In genomic region chr13:38818781-38819180, GRCm38 (mm10) we compare ENCODE assay signal across 19 mouse cellular contexts.
A peak's percentile ranks its signal among the peaks of the same experiment; 100 is the strongest.
DNase-seq lines count a peak whose midpoint lies in the region; ATAC-seq lines count a peak whose summit lies in the region.
"Had no signal": no experiment of that assay in that cellular context is flagged by ENCODE, and none has a peak within 500 bp of the region (broad histone marks: within the 10 kb centered on the region; RNA-seq: fewer than 3 reads in every experiment).

No protein-coding gene starts in this region.

- intact Hi-C loops in left cerebral cortex, postnatal 36 days (cut with DNase I), result no loop called here

- peak; percentile 97 for ATAC-seq in frontal cortex, adult (ENCODE audit: low TSS enrichment)
- ATAC-seq: CD4-positive, CD25-positive, alpha-beta regulatory T cell, adult 4 months; forebrain, embryonic 13.5 days; forebrain, postnatal 0 days; hindbrain, postnatal 0 days had no signal

- no peak for DNase-seq in frontal cortex, postnatal 25 days (ENCODE audit: low spot score in 2 of 2)
- DNase-seq in layer of hippocampus, adult 9-10 months (ENCODE audit: low spot score), result peak; percentile 5
- no peak for DNase-seq in layer of hippocampus, adult 11-12 months (ENCODE audit: low spot score)
- peak; percentile 3 to 11 for DNase-seq in left cerebral cortex, adult 9 months (ENCODE audit: low spot score in 2 of 2)
- no peak for DNase-seq in left cerebral cortex, postnatal 36 days (ENCODE audit: low spot score in 2 of 2)
- no peak for DNase-seq in cerebellum, adult 8-10 months
- DNase-seq: adrenal gland, postnatal 10 days; B cell, adult 2 months; cerebellum, adult 11-12 months; cerebellum, adult 9-11 months; cerebellum, postnatal 36 days; forebrain, postnatal 0 days; gastrocnemius, postnatal 14 days; heart, adult 2 months; heart, postnatal 14 days had no signal

Comparison
In these comparisons a context has a peak if more than half of its experiments do, and no peak if none do; other contexts are left out.
1. DNase-seq: peak in layer of hippocampus, adult 9-10 months (single experiment) and left cerebral cortex, adult 9 months (2 of 2); none in frontal cortex, postnatal 25 days (0 of 2), layer of hippocampus, adult 11-12 months (single experiment), left cerebral cortex, postnatal 36 days (0 of 2) and cerebellum, adult 8-10 months (single experiment).